Mouse (Mus musculus) small intestine, adult 2 months (tissue): ENCODE data around the gene Hnrnph2. TPM values are rescaled to one million over a fixed set of nuclear protein-coding genes. Genes with fewer than 3 reads are reported as not detected.

Experiments used
- H3K27ac ChIP-seq: fragments of 200-500 bp; 2 replicates; pipeline ENCODE4 v1.5.1; 2012; ENCODE audit warnings: low read depth, low read length, control low read depth, inconsistent platforms; ENCODE audit not compliant: insufficient read depth
- H3K27me3 ChIP-seq: fragments of 200-500 bp; 2 replicates; pipeline ENCODE4 v1.6.1; 2012; ENCODE audit warnings: mild to moderate bottlenecking, moderate library complexity, low read length, inconsistent platforms; ENCODE audit not compliant: control insufficient read depth, insufficient read depth
- H3K36me3 ChIP-seq: fragments of 200-500 bp; 2 replicates; pipeline ENCODE4 v1.6.1; 2012; ENCODE audit warnings: mild to moderate bottlenecking, low read length, control low read depth, inconsistent platforms; ENCODE audit not compliant: control insufficient read depth, insufficient read depth
- H3K4me1 ChIP-seq: fragments of 200-500 bp; 2 replicates; pipeline ENCODE4 v1.6.1; 2012; ENCODE audit warnings: low read length, inconsistent platforms, mixed read lengths; ENCODE audit not compliant: control insufficient read depth, insufficient read depth, insufficient read length
- H3K4me3 ChIP-seq: fragments of 200-500 bp; 2 replicates; pipeline ENCODE4 v1.5.1; 2012; ENCODE audit warnings: low read depth, mild to moderate bottlenecking, control low read depth, inconsistent platforms, low read length, moderate library complexity
- CTCF ChIP-seq: fragments of 200-500 bp; IDR thresholded peaks from 2 replicates; pipeline ENCODE4 v1.5.1; 2012; ENCODE audit warnings: low read depth, mild to moderate bottlenecking, control low read depth, inconsistent platforms, low read length, moderate library complexity, mixed read lengths; ENCODE audit not compliant: insufficient replicate concordance, insufficient read length; ENCODE audit errors: extremely low read depth
- POLR2A ChIP-seq: fragments of 200-500 bp; IDR thresholded peaks from 2 replicates; pipeline ENCODE4 v1.6.1; 2012; ENCODE audit warnings: low read depth, mild to moderate bottlenecking, control low read depth, inconsistent platforms, low read length, moderate library complexity
- WGBS: fragments of 180-500 bp; shearing (Covaris S2); methylation state at CpG from one replicate; pipeline ENCODE4 v1.1.7; 2018; 5-methylcytosine and 5-hydroxymethylcytosine counted together
- polyA plus RNA-seq: library from polyadenylated mRNA; depleted of rRNA; stranded (reverse); fragments of >200 nt; gene quantifications from 2 replicates; pipeline ENCODE4 v1.2.3, GENCODE M21; 2012; rRNA removed

Hnrnph2 gene
- 1.1 and 3.8 TPM in 2 replicates for polyA plus RNA-seq

DNA sequence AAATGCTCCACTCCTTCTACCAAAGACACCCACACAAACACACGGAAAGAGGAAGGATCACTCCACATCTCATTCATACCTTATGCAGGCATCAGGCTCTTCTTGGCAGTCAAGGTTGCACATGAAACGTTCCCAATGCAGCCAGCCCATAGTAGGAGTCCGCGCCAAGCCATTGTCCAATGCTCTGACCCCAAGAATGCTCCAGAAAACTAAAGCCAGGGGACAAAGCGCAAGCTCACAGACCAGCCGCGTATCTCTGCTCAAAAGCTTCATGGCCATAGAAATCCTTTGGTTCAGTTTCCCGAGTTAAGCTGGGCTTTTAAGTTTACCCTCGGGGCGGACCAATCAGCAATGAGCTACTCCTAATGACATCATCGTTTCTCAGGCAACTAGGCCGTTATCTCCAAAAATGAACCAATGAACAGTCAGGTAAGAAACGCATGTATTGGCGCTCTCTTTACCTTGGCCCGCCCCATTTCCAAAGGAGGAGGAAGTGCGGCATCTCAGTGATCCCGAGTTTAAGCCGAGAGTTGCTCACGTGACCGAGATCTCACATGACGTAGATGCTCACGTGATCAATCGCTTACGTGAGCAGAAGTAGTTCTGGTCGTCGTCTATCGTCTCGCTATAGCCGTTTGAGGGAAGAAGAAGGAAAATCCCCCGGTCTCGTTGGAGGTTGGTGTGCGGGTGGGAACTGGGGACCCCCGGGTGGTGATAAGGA, at the start of gene Hnrnph2, which contains the start of gene Gla:
Gene Hnrnph2, plus strand, starts transcription at position 521 of the 721 bp plus-strand sequence.
Gene Gla, minus strand, starts transcription at position 467 of the 721 bp plus-strand sequence.
- H3K4me3 ChIP-seq: peak within 1 kb of the TSS; percentile 97
- WGBS: 20% methylated on average over 33 of the region's 33 CpGs
- TF ChIP-seq POLR2A: peak; percentile 18; the same call in 1 of the 2 replicates
- TF ChIP-seq CTCF: no peak
- H3K4me1 ChIP-seq: peaks cover 3% of the 10 kb centered on the region; the same call in 1 of the 2 replicates
- no peaks in the 10 kb centered on the region for H3K27me3 ChIP-seq
- H3K36me3 ChIP-seq: 0 out of 2 replicates have a peak, but pooled peaks cover 4% of the 10 kb centered on the region
- peak within 1 kb of the TSS; percentile 88 for H3K27ac ChIP-seq

- no peak overlapping the region for H3K4me3 ChIP-seq
- no peak overlapping the region for H3K27ac ChIP-seq
- no peaks in the 10 kb centered on the region for H3K36me3 ChIP-seq
- TF ChIP-seq CTCF (no peak), POLR2A (no peak)
- H3K27me3 ChIP-seq: no peaks in the 10 kb centered on the region
- 84% methylated on average over 4 of the region's 4 CpGs for WGBS
- H3K4me1 ChIP-seq: no peaks in the 10 kb centered on the region
These were observed 47.7 kb upstream of the Hnrnph2 start for GRCm38 (mm10) chrX:134553326-134553725.

GRCm38 (mm10) chrX:134554425-134554824, 46.6 kb upstream of the Hnrnph2 start:
- Histone ChIP-seq H3K27ac (peak overlapping the region; percentile 69; the same call in 1 of the 2 replicates), H3K27me3 (no peaks in the 10 kb centered on the region), H3K4me1 (no peaks in the 10 kb centered on the region), H3K4me3 (peak overlapping the region; percentile 39; the same call in 1 of the 2 replicates), H3K36me3 (no peaks in the 10 kb centered on the region)
- TF ChIP-seq CTCF (no peak), POLR2A (no peak)
- 24% methylated on average over 6 of the region's 6 CpGs for WGBS

DNA sequence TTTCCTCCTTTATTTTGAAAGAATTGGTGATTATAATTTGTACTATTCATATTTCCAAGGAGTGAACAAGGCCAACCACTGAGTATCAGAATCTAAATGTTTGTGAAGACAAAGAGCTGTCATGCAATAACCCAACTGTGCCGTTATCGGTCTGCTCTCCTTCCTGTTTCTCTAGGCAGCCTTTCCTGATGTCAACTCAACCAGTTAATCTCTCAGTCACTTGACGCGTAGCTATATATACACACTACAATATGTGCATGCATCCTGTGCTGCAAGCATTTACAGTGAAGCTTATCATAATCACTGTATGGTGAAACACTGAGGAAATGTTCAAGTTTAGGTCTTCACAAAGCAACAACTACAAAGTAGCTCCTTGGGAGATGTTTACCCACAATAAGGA, 36.7 kb upstream of the Hnrnph2 start:
- 83% methylated on average over 4 of the region's 4 CpGs for WGBS
- Histone ChIP-seq H3K27ac (no peak overlapping the region), H3K36me3 (no peaks in the 10 kb centered on the region), H3K4me1 (no peaks in the 10 kb centered on the region), H3K4me3 (no peak overlapping the region), H3K27me3 (no peaks in the 10 kb centered on the region)
- no peak for TF ChIP-seq POLR2A
- no peak for TF ChIP-seq CTCF

DNA sequence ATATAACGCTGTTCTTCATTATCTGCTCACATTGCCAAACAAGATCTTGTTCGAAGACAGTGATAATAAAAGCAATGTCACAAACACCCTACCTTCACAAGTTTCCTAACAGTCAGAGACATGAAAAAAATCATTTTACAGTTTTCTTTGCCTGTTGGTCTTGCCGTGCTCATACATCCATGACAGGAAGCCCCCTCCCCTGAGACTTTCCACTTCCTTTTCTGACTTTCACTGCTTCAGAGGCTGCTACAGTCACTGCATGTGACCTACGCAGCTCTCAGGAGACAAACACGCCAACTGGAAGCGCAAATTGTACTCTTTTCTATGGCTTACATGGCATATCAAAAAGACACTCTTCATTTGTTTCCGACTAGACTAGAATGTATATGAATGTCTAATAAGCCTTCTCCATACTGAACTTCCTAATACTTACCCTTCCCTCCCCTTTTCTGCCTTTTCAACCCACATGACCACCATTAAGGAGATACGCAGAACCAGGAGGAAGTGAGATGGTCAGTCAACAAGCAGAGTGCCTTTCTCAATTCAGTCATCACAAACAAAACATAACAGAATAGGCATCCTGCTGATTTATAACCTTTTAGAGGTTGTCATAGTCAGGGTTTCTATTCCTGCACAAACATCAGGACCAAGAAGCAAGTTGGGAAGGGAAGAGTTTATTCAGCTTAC, 34.3 kb upstream of the Hnrnph2 start:
- Histone ChIP-seq H3K27me3 (no peaks in the 10 kb centered on the region), H3K4me1 (no peaks in the 10 kb centered on the region), H3K4me3 (no peak overlapping the region), H3K36me3 (no peaks in the 10 kb centered on the region), H3K27ac (no peak overlapping the region)
- TF ChIP-seq POLR2A (no peak), CTCF (no peak)
- WGBS: 73% methylated on average over 8 of the region's 8 CpGs

DNA sequence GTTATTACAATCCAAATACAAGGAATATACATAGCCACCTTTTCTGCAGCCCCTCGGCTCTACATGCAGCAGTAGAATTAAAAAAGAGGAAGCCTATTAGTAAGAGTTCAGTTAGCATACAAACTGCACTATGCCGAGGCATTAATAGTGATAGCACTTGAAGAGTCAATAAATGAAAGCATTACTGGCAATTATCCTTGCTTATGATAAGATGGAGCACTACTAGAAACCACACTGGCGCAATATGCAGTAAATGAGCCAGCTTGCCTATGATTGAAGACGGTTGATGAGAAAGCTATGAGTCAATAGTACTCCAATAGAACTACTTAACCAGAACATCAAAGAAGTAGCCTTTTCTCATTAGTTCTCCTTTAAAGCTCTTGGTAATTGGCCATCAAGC, 23.1 kb upstream of the Hnrnph2 start:
- no peaks in the 10 kb centered on the region for H3K27me3 ChIP-seq
- H3K4me1 ChIP-seq: no peaks in the 10 kb centered on the region
- H3K36me3 ChIP-seq: no peaks in the 10 kb centered on the region
- no peak for TF ChIP-seq POLR2A
- TF ChIP-seq CTCF: no peak
- H3K4me3 ChIP-seq: no peak overlapping the region
- H3K27ac ChIP-seq: no peak overlapping the region
- 47% methylated on average over 4 of the region's 4 CpGs for WGBS

DNA sequence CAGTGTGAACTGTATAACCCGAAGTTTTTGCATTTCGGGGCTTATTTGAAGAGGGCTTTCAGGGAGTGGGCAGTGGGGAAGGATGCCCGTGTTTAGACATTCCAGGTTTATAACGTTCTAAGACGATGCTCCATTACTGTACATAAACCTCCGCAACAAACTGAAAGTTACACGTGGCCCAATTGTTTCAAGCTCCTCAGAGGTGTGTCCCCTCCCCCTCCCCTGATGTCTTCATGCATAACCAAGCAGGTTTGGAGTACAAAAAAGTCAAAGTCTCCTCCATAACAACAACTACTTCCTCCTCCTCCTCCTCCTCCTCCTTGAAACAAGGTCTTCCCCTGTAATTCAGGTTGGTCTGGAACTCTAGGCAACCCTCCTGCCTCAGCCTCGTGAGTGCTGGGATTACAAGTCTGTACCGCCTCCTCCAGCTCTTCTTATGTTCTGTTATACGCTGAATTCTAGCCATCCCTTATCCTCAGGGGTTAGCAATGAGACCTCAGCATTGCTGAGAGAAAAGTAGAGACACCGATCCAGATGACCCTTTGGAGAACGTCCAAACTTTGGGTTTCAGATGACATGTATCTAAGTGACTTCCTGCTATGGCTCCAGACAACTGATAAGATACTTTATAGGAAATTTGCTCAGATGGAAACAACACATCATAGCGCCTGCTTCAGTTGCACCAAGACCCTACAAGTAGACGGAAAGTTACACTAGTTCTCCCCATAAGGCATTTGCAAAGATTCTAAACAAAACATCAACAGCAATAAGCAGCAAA, 20.3 kb upstream of the Hnrnph2 start:
- 75% methylated on average over 14 of the region's 14 CpGs for WGBS
- no peaks in the 10 kb centered on the region for H3K27me3 ChIP-seq
- no peak overlapping the region for H3K4me3 ChIP-seq
- H3K4me1 ChIP-seq: no peaks in the 10 kb centered on the region
- H3K27ac ChIP-seq: peak overlapping the region; percentile 22; the same call in 1 of the 2 replicates
- TF ChIP-seq POLR2A (no peak), CTCF (no peak)
- no peaks in the 10 kb centered on the region for H3K36me3 ChIP-seq
